Mouse (Mus musculus): ENCODE data around the gene Ccdc96.

- no peak for TF ChIP-seq CTCF (IDR thresholded peaks at IDR 0.05; ENCODE audit: extremely low read depth, insufficient read depth, insufficient read length, insufficient replicate concordance)
- no peak for TF ChIP-seq POLR2A (IDR thresholded peaks at IDR 0.05; ENCODE audit: low read depth, low read length)
Measured at GRCm38 (mm10) chr5:36451872-36452389, 32.5 kb upstream of the Ccdc96 start.

All from spleen, adult 2 months (tissue).